Mouse (Mus musculus) CD4-positive naive resting alpha-beta T cell, adult 57 days (primary cell): ENCODE results near the gene Kctd4. TPM values are rescaled to one million over a fixed set of nuclear protein-coding genes. Genes with fewer than 3 reads are reported as not detected.

Experiments used
- total RNA-seq: library from RNA; stranded (reverse); gene quantifications from one replicate; pipeline ENCODE4 v1.2.4, GENCODE M21; 2023

Gene Kctd4
- total RNA-seq = not detected

GRCm38 (mm10) chr14:75954766-75955165, at the start of gene Kctd4:
Gene Kctd4, plus strand, starts transcription at chr14:75955009.

GRCm38 (mm10) chr14:76010102-76011061, 55.6 kb downstream of the Kctd4 start, which contains the start of gene Gtf2f2:
Gene Gtf2f2, minus strand, starts transcription at chr14:76010865.

Other genes starting within 250 kb of the Kctd4 start
- gene Cog3, start 200.5 kb upstream of the Kctd4 start, total RNA-seq = 37.8 TPM
- 45.5 TPM for gene Slc25a30, start 168.0 kb upstream of the Kctd4 start, total RNA-seq
- gene Tpt1, start 109.9 kb upstream of the Kctd4 start, total RNA-seq = 9,488 TPM
- gene Gtf2f2, start 55.9 kb downstream of the Kctd4 start, total RNA-seq = 25.3 TPM
- gene Gpalpp1, start 155.8 kb downstream of the Kctd4 start, total RNA-seq = 16.6 TPM
- gene Nufip1, start 155.9 kb downstream of the Kctd4 start, total RNA-seq = 16.2 TPM